Mouse (Mus musculus) lung, embryonic 14.5 days (tissue): ENCODE data around the gene Grik5. TPM values are rescaled to one million over a fixed set of nuclear protein-coding genes. Genes with fewer than 3 reads are reported as not detected.

ENCODE experiments used
- ATAC-seq: fragments of 200-750 bp; cut with Nextera tagmentation; 2 replicates; pipeline ENCODE4 v1.8.0; 2017; ENCODE audit warnings: mild to moderate bottlenecking, moderate TSS enrichment, moderate library complexity; ENCODE audit not compliant: insufficient read depth
- DNase-seq: peaks from one replicate; pipeline ENCODE4 v3.0.0-alpha.2; 2015
- H3K27ac ChIP-seq: fragments of 300-500 bp; sonication (generic); 2 replicates; pipeline ENCODE4 v1.5.1; 2014; ENCODE audit warnings: low read depth, mild to moderate bottlenecking, moderate library complexity
- H3K27me3 ChIP-seq: fragments of 300-500 bp; sonication (generic); 2 replicates; pipeline ENCODE4 v1.6.1; 2014; ENCODE audit warnings: low read length, control low read depth; ENCODE audit not compliant: insufficient read depth
- H3K36me3 ChIP-seq: fragments of 300-500 bp; sonication (generic); 2 replicates; pipeline ENCODE4 v1.6.1; 2014; ENCODE audit warnings: control low read depth; ENCODE audit not compliant: insufficient read depth
- H3K4me1 ChIP-seq: fragments of 300-500 bp; sonication (generic); 2 replicates; pipeline ENCODE4 v1.6.1; 2014; ENCODE audit warnings: antibody characterized with exemption, control low read depth; ENCODE audit not compliant: insufficient read depth
- H3K4me2 ChIP-seq: fragments of 300-500 bp; sonication (generic); 2 replicates; pipeline ENCODE4 v1.6.1; 2014; ENCODE audit warnings: mild to moderate bottlenecking
- H3K4me3 ChIP-seq: fragments of 300-500 bp; sonication (generic); 2 replicates; pipeline ENCODE4 v1.5.1; 2014; ENCODE audit warnings: low read depth, low read length
- H3K9ac ChIP-seq: fragments of 300-500 bp; sonication (generic); 2 replicates; pipeline ENCODE4 v1.6.1; 2014
- H3K9me3 ChIP-seq: fragments of 300-500 bp; sonication (generic); 2 replicates; pipeline ENCODE4 v1.6.1; 2016; ENCODE audit warnings: low read depth, low read length, control low read depth
- CTCF ChIP-seq: IDR thresholded peaks from 2 replicates; pipeline ENCODE4 v1.5.1; 2016; ENCODE audit warnings: antibody characterized with exemption, low read depth
- WGBS: fragments of 180-500 bp; shearing (Covaris S2); extraction: QIAGEN DNeasy Blood & Tissue Kit; methylation state at CpG from one replicate; pipeline ENCODE4 v1.1.7; 2014; 5-methylcytosine and 5-hydroxymethylcytosine counted together
- polyA plus RNA-seq: library from polyadenylated mRNA; unstranded; fragments of >200 nt; fragmentation: Nextera tagmentation; extraction: Ambion mirVana; gene quantifications from 2 replicates; pipeline ENCODE4 v1.2.1, GENCODE M21; 2014

Grik5 gene
- polyA plus RNA-seq, 1 experiment from 2014 or later = 6.7 TPM

DNA sequence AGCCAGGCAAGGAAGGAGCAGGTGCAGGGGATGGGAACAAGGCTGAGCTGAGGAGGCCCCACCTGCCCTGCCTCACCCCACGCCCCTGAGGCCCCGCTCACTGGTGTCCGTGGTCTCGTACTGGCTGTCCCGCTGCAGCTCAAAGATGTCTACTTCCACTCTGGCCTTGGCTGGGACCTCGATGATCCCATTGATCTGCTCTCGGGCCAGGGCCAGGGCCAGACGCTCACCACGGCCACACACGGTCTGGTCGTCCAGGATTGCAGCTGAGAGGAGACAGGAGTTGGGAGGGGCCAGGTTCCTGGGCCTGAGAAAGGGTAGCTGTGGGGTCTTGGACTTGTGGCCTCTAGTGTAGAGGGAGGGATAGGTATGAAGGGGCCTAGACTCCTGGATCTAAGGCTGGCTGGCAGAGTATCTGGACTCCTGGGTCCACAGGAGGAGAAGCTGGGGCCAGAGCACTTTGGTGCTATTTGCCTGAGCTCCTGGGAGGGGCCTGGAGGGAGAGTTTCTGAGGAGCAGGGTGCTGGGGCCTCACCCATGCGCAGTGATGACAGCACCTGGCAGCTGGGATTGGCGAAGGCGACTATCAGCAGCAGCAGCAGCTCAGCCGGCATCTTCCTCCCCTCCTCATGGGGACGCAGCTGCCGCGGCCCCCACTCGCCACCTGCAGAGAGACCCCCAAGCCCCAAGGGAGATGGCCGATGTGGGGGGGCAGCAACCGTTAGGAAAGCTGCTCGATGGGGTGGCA is 4.1 kb downstream of the Grik5 start:
- 0 out of 2 replicates have a peak, but pooled peaks cover 3% of the 10 kb centered on the region for H3K4me1 ChIP-seq
- WGBS = 87% methylated on average over 22 of the region's 22 CpGs
- H3K9ac ChIP-seq = no peak overlapping the region
- no peak for DNase-seq
- H3K27me3 ChIP-seq = no peaks in the 10 kb centered on the region
- no peak overlapping the region for H3K4me2 ChIP-seq
- no peaks in the 10 kb centered on the region for H3K9me3 ChIP-seq
- no peak for TF ChIP-seq CTCF
- H3K27ac ChIP-seq = no peak overlapping the region
- no peak for ATAC-seq
- peaks cover 39% of the 10 kb centered on the region for H3K36me3 ChIP-seq
- no peak overlapping the region for H3K4me3 ChIP-seq

DNA sequence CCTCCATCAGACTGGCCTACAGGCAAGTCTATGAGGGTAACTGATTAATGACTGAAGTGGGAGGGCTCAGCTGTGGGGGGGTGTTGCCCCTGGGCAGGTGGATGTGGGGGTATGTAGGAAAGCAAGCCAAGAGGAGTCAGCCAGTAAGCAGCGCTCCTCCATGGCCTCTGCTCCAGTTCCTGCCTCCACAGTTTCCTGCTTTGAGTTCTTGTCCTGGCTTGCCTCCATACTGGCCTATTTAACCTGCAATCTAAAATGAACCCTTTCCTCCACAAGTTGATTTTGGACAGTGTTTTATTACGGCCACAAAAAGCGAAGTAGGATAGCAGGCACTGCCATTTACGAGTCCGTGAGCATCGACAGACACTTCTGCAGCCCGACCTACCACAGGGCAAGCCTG is 4.8 kb downstream of the Grik5 start:
- H3K9me3 ChIP-seq = no peaks in the 10 kb centered on the region
- no peak for TF ChIP-seq CTCF
- DNase-seq (no peak), ATAC-seq (no peak)
- H3K27me3 ChIP-seq = no peaks in the 10 kb centered on the region
- H3K4me2 ChIP-seq = no peak overlapping the region
- H3K27ac ChIP-seq = no peak overlapping the region
- H3K4me3 ChIP-seq = no peak overlapping the region
- peaks cover 43% of the 10 kb centered on the region for H3K36me3 ChIP-seq
- 0 out of 2 replicates have a peak, but pooled peaks cover 2% of the 10 kb centered on the region for H3K4me1 ChIP-seq
- H3K9ac ChIP-seq = no peak overlapping the region
- 91% methylated on average over 7 of the region's 7 CpGs for WGBS

DNA sequence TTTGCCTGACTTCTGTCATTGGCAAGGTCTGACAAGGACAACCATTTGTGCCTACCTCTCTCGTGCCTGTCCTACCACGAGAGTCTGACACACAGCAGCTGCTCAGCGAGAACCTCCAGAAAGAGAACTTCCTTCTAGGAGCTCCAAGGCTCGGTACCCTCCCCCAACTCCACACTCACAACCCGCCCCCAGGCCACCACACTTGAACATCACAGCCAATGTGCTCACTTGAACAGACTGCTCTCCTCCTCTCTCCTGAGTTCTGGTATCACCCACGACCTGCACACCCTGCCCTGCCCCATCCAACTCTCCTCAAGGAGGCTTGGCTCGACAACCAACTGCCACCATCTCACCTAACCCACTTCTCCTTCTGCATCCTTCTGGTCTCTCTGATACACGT is 8.2 kb downstream of the Grik5 start:
- no peak overlapping the region for H3K4me3 ChIP-seq
- no peak for TF ChIP-seq CTCF
- no peak overlapping the region for H3K9ac ChIP-seq
- H3K27me3 ChIP-seq = no peaks in the 10 kb centered on the region
- no peak overlapping the region for H3K27ac ChIP-seq
- no peak overlapping the region for H3K4me2 ChIP-seq
- no peak for DNase-seq
- no peak for ATAC-seq
- H3K9me3 ChIP-seq = no peaks in the 10 kb centered on the region
- peaks cover 64% of the 10 kb centered on the region for H3K36me3 ChIP-seq
- 77% methylated on average over 8 of the region's 8 CpGs for WGBS
- H3K4me1 ChIP-seq = no peaks in the 10 kb centered on the region

DNA sequence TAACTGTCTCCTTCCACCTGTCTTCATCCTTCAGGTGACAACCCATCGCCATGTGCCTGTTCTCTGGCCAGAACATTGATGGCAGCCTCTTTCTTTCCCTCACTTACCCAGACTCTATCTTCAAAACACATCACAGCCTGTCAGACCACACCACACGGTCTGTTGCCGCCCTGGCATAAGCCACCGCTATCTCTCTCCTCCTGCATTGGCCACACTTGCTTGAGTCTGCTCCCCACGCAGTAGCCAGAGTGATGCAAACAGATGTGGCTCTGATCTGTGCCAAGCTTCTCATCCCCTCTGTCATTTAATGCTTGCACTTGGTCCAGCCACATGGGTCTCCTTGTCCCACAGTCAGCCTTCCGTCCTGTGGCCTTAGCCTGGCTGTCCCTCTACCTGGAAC is 8.8 kb downstream of the Grik5 start:
- no peak overlapping the region for H3K4me3 ChIP-seq
- WGBS = 88% methylated on average over 6 of the region's 6 CpGs
- no peaks in the 10 kb centered on the region for H3K4me1 ChIP-seq
- H3K27ac ChIP-seq = no peak overlapping the region
- no peaks in the 10 kb centered on the region for H3K27me3 ChIP-seq
- H3K36me3 ChIP-seq = peaks cover 68% of the 10 kb centered on the region
- no peak overlapping the region for H3K4me2 ChIP-seq
- TF ChIP-seq CTCF = no peak
- ATAC-seq = no peak
- no peak overlapping the region for H3K9ac ChIP-seq
- H3K9me3 ChIP-seq = no peaks in the 10 kb centered on the region
- DNase-seq = no peak

DNA sequence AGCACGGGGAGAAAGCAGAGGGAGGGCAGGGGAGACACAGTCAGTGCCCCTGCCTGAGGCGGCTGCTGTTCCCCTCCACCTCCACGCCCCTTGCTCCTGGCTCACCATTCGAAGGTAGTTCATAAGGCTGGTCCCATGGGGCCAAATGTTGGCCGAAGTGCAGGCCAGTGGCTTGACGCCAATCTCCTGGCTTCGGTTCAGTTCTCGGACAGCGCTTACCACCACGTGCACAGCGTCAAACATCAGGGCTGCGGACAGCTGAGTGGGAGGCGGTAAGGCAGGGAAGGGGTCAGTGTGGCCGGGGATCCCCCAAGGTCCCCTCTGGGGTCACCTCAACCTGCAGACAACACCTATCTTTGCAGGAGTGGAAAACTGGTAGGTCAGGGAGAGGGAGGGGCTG is 13.3 kb downstream of the Grik5 start:
- H3K36me3 ChIP-seq = peaks cover 77% of the 10 kb centered on the region
- H3K9ac ChIP-seq = no peak overlapping the region
- no peak overlapping the region for H3K4me3 ChIP-seq
- no peak for DNase-seq
- H3K4me1 ChIP-seq = no peaks in the 10 kb centered on the region
- H3K4me2 ChIP-seq = no peak overlapping the region
- no peak for TF ChIP-seq CTCF
- H3K27me3 ChIP-seq = no peaks in the 10 kb centered on the region
- no peak overlapping the region for H3K27ac ChIP-seq
- 83% methylated on average over 14 of the region's 14 CpGs for WGBS
- no peak for ATAC-seq
- no peaks in the 10 kb centered on the region for H3K9me3 ChIP-seq

DNA sequence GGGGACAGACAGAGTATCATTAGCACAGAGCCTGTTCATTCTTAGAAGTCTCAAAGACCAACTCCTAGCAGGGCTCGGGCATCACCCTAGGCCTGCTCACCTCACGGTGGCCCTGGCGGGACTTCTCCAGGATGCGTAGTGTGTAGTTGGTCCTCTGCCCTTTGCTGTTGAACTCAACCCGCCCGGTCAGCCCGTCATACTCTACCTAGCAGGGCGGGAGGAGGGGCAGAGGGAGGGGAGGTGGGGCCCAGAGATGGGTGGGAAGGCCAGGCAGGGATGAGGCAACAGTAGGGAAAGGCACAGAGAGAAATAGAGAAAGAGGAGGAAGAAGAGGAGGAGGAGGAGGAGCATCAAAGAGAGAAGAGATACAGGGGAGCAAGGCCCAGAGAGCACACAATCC is 13.8 kb downstream of the Grik5 start:
- H3K4me3 ChIP-seq = no peak overlapping the region
- no peak for TF ChIP-seq CTCF
- no peak overlapping the region for H3K4me2 ChIP-seq
- no peak for DNase-seq
- no peaks in the 10 kb centered on the region for H3K27me3 ChIP-seq
- no peaks in the 10 kb centered on the region for H3K9me3 ChIP-seq
- no peak overlapping the region for H3K9ac ChIP-seq
- WGBS = 84% methylated on average over 8 of the region's 8 CpGs
- no peak for ATAC-seq
- H3K4me1 ChIP-seq = no peaks in the 10 kb centered on the region
- peaks cover 81% of the 10 kb centered on the region for H3K36me3 ChIP-seq
- H3K27ac ChIP-seq = no peak overlapping the region

DNA sequence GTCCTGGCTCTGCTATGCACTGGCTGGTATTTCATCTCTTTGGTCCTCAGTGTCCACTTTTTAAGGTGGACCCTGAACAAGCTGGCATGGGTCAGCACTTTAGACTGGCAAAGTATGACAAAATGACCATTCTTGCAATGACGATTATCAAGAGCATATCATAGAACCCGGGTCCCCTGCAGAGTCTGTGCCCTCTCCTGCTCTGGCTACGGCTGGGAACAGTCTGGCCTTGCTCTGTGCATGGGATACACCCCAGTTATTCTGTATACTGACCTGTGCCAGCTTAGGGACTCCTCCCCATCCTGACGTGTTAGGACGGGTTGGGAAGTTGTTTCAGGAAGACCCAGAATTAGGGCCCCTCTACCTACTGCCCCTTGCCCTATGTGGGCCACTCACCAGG is 14.3 kb downstream of the Grik5 start:
- H3K27ac ChIP-seq = no peak overlapping the region
- no peak overlapping the region for H3K4me3 ChIP-seq
- DNase-seq (no peak), ATAC-seq (no peak; the same call in 1 of the 2 replicates)
- H3K4me1 ChIP-seq = no peaks in the 10 kb centered on the region
- TF ChIP-seq CTCF = no peak
- 87% methylated on average over 5 of the region's 5 CpGs for WGBS
- no peaks in the 10 kb centered on the region for H3K27me3 ChIP-seq
- H3K36me3 ChIP-seq = peaks cover 84% of the 10 kb centered on the region
- no peak overlapping the region for H3K9ac ChIP-seq
- no peak overlapping the region for H3K4me2 ChIP-seq
- no peaks in the 10 kb centered on the region for H3K9me3 ChIP-seq

DNA sequence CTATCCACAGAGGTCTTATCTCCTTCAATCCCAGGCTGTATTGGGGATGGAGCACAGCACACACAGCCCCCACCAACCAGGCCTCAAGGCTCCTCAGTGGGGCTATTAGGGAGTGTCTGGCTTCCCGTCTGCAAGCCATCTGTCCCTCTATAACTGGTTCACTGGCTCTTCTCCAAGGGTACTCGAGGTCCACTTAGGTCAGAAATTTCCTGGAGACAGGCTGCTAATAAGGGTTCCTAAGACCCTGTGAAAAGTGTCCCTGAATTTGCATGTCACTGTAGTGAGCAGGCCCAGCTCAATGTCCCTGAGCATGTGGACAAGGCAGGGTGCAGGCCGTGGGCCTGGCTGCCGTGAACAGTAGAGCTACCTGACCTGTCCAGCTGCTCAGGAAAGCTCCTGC is 15.2 kb downstream of the Grik5 start:
- H3K9ac ChIP-seq = no peak overlapping the region
- peaks cover 81% of the 10 kb centered on the region for H3K36me3 ChIP-seq
- 58% methylated on average over 4 of the region's 4 CpGs for WGBS
- no peak overlapping the region for H3K4me2 ChIP-seq
- H3K4me3 ChIP-seq = no peak overlapping the region
- H3K9me3 ChIP-seq = no peaks in the 10 kb centered on the region
- TF ChIP-seq CTCF = no peak
- no peaks in the 10 kb centered on the region for H3K27me3 ChIP-seq
- H3K4me1 ChIP-seq = no peaks in the 10 kb centered on the region
- no peak for DNase-seq
- no peak for ATAC-seq
- no peak overlapping the region for H3K27ac ChIP-seq
